Mouse (Mus musculus) limb, embryonic 14.5 days (tissue): Measurements from ENCODE around the gene Pin1. TPM values are rescaled to one million over a fixed set of nuclear protein-coding genes. Genes with fewer than 3 reads are reported as not detected.

ENCODE experiments used
- ATAC-seq: fragments of 200-750 bp; cut with Nextera tagmentation; 2 replicates; pipeline ENCODE4 v1.8.0; 2017; ENCODE audit warnings: low read depth, moderate number of reproducible peaks, moderate TSS enrichment; ENCODE audit not compliant: low FRiP score
- DNase-seq: peaks from one replicate; pipeline ENCODE4 v3.0.0-alpha.2; 2015; ENCODE audit warnings: low spot score
- H3K27ac ChIP-seq: fragments of 300-500 bp; sonication (generic); replicated peaks from 2 replicates; pipeline ENCODE4 v1.5.1; 2014; ENCODE audit warnings: low read depth, mild to moderate bottlenecking, low read length, moderate library complexity, mixed read lengths
- H3K27me3 ChIP-seq: fragments of 300-500 bp; sonication (generic); 2 replicates; pipeline ENCODE4 v1.6.1; 2014; ENCODE audit warnings: low read length, mixed read lengths; ENCODE audit not compliant: control insufficient read depth, insufficient read depth
- H3K36me3 ChIP-seq: fragments of 300-500 bp; sonication (generic); 2 replicates; pipeline ENCODE4 v1.6.1; 2014; ENCODE audit warnings: mild to moderate bottlenecking, low read length, moderate library complexity, mixed read lengths; ENCODE audit not compliant: control insufficient read depth, insufficient read depth
- H3K4me1 ChIP-seq: fragments of 300-500 bp; sonication (generic); 2 replicates; pipeline ENCODE4 v1.6.1; 2014; ENCODE audit warnings: antibody characterized with exemption, low read length, mixed read lengths; ENCODE audit not compliant: control insufficient read depth, insufficient read depth
- H3K4me2 ChIP-seq: fragments of 300-500 bp; sonication (generic); replicated peaks from 2 replicates; pipeline ENCODE4 v1.6.1; 2014; ENCODE audit warnings: low read depth, mild to moderate bottlenecking, low read length, moderate library complexity; ENCODE audit not compliant: severe bottlenecking
- H3K4me3 ChIP-seq: fragments of 300-500 bp; sonication (generic); replicated peaks from 2 replicates; pipeline ENCODE4 v1.5.1; 2014; ENCODE audit warnings: low read length
- H3K9ac ChIP-seq: fragments of 300-500 bp; sonication (generic); 2 replicates; pipeline ENCODE4 v1.6.1; 2014; ENCODE audit warnings: mild to moderate bottlenecking, low read depth, low read length, moderate library complexity; ENCODE audit not compliant: severe bottlenecking
- H3K9me3 ChIP-seq: fragments of 300-500 bp; sonication (generic); 2 replicates; pipeline ENCODE4 v1.6.1; 2016; ENCODE audit warnings: low read length; ENCODE audit not compliant: control insufficient read depth
- POLR2A ChIP-seq: fragments of 200-500 bp; IDR thresholded peaks from 2 replicates; pipeline ENCODE4 v1.8.0; 2012; ENCODE audit warnings: inconsistent platforms, mild to moderate bottlenecking, moderate library complexity, borderline replicate concordance; ENCODE audit not compliant: insufficient read depth, insufficient read length; ENCODE audit errors: extremely low read depth
- WGBS: fragments of 180-500 bp; shearing (Covaris S2); extraction: QIAGEN DNeasy Blood & Tissue Kit; methylation state at CpG from one replicate; pipeline ENCODE4 v1.1.7; 2014; 5-methylcytosine and 5-hydroxymethylcytosine counted together
- polyA plus RNA-seq, 2 experiments: library from polyadenylated mRNA; depleted of rRNA in 1 of 2; stranded (reverse) in 1 of 2; unstranded in 1 of 2; fragments of >200 nt; fragmentation: Nextera tagmentation in 1 of 2; extraction: Ambion mirVana in 1 of 2; gene quantifications; 2 replicates each; pipeline versions ENCODE4 v1.2.1 to v1.2.3; 2012 to 2014

Pin1 gene
- polyA plus RNA-seq, 2 experiments = 28.0 to 47.8 TPM

DNA sequence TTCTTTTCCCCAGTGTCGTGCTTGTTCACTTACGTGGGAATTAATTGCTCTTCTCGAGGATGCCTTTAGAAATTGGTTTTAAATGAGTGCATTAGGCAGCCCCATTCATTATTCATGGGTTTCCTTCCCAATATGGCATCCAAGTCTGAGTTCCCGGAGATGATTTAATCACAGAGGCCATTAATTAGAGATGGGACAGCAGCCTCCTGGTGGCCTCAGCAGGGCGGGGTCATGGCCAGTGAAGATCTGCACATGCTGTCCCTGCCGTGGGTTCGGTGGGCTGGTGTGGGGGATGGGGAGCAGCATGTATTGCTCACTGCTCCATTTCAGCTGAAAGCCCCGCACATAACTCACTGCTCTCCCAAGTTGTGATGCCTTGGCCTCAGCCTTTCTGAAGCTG, 14.0 kb downstream of the Pin1 start:
- Histone ChIP-seq H3K4me2 (no peak overlapping the region), H3K36me3 (peaks cover 35% of the 10 kb centered on the region), H3K27me3 (no peaks in the 10 kb centered on the region), H3K4me3 (no peak overlapping the region), H3K27ac (no peak overlapping the region), H3K4me1 (no peaks in the 10 kb centered on the region), H3K9me3 (no peaks in the 10 kb centered on the region), H3K9ac (no peak overlapping the region)
- DNase-seq (no peak), ATAC-seq (no peak)
- WGBS = 37% methylated on average over 8 of the region's 8 CpGs
- TF ChIP-seq POLR2A = no peak

DNA sequence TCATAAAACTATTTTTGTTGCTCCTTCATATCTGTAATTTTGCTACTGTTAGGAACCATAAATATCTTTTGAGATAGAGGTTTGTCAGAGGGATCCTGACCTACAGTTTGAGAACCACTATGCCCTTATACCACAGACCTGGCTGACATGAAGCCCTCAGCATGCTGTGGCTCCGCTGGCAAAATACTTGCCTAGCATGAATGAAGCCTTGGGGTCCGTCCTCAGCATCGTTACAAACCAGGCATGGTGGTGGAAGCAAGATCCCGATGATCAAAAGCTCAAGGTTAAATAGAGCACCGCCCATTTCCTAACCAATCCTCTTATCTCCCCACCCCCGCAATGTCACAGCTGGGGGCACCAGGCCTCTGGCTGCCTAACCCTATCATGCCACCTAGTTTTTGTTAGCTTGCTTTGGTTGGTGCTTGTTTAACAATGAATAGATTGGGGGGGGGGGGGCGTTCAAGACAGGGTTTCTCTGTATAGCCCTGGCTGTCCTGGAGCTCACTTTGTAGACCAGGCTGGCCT, 14.7 kb downstream of the Pin1 start:
- H3K4me3 ChIP-seq = no peak overlapping the region
- no peak overlapping the region for H3K4me2 ChIP-seq
- no peak for DNase-seq
- H3K9ac ChIP-seq = no peak overlapping the region
- no peaks in the 10 kb centered on the region for H3K9me3 ChIP-seq
- H3K36me3 ChIP-seq = peaks cover 29% of the 10 kb centered on the region
- no peaks in the 10 kb centered on the region for H3K4me1 ChIP-seq
- TF ChIP-seq POLR2A = no peak
- 10% methylated on average over 7 of the region's 7 CpGs for WGBS
- H3K27me3 ChIP-seq = no peaks in the 10 kb centered on the region
- ATAC-seq = no peak
- no peak overlapping the region for H3K27ac ChIP-seq

DNA sequence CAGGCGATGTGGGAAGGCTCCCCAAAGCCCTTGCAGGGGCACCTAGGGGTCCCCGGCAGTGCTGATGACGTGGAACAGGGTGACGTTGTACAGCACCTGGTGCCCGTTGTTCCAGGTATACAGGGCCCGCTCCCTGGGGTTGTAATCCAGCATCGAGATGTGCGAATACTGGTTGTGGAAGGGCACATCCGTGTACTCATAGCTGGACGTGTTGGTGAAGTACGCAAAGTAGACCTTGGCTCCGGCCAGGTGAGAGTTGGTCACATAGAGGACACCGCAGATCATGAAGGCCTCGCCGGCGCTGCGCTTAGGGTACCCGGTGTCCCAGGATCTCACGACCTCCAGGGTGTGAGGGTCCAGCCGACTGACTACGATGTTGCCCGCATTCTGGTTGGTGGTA, 16.2 kb downstream of the Pin1 start:
- Histone ChIP-seq H3K9me3 (no peaks in the 10 kb centered on the region), H3K27ac (no peak overlapping the region), H3K4me3 (no peak overlapping the region), H3K27me3 (no peaks in the 10 kb centered on the region), H3K4me1 (no peaks in the 10 kb centered on the region), H3K4me2 (no peak overlapping the region), H3K9ac (no peak overlapping the region), H3K36me3 (peaks cover 15% of the 10 kb centered on the region)
- no peak for TF ChIP-seq POLR2A
- DNase-seq (no peak), ATAC-seq (no peak)
- WGBS = 91% methylated on average over 22 of the region's 22 CpGs

DNA sequence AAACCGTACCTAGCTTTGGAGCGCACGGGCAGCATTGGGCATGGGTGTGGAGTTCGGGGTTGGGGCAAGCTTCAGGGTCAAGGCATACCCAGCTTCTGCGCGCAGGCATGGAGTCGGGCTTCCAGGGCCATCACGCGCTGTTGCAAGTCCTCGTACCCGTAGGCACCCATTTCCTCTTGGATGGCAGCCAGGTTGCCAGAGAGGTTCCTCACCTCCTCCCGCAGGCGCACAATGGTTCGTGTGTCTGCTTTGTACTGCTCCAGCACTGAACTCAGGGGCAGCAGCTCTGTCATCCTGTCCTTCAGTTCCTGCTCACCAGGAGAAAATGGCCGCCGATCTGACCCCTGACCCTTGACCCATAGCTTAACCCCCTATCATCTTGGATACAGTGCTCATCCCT, 20.2 kb downstream of the Pin1 start:
- 82% methylated on average over 16 of the region's 16 CpGs for WGBS
- H3K27ac ChIP-seq = no peak overlapping the region
- H3K9me3 ChIP-seq = no peaks in the 10 kb centered on the region
- H3K4me2 ChIP-seq = no peak overlapping the region
- H3K4me1 ChIP-seq = no peaks in the 10 kb centered on the region
- no peak overlapping the region for H3K4me3 ChIP-seq
- no peak for ATAC-seq
- H3K27me3 ChIP-seq = no peaks in the 10 kb centered on the region
- DNase-seq = no peak
- no peak for TF ChIP-seq POLR2A
- H3K9ac ChIP-seq = no peak overlapping the region
- no peaks in the 10 kb centered on the region for H3K36me3 ChIP-seq

DNA sequence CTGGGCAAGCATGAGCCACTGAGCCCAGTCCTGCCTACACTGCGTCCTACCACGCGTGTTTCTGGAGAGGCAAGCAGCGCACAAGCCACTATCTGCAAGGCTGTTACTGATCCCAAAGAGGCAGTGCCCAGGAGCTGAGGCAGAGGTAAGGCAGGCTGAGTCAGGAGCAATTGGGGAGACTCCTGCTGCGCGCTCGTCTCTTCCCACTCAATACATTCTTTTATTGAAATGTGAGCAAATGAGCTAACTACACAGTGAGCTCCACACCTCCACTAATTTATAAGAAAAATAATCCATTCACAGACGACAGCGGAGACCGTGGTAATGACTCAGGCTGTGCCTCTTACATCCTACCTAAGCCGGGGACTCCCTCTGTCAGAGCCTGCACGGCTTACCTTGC, 26.0 kb downstream of the Pin1 start:
- Histone ChIP-seq H3K27me3 (no peaks in the 10 kb centered on the region), H3K4me3 (no peak overlapping the region), H3K9me3 (no peaks in the 10 kb centered on the region), H3K4me1 (no peaks in the 10 kb centered on the region), H3K4me2 (no peak overlapping the region), H3K36me3 (no peaks in the 10 kb centered on the region), H3K27ac (no peak overlapping the region), H3K9ac (no peak overlapping the region)
- no peak for TF ChIP-seq POLR2A
- WGBS = 87% methylated on average over 12 of the region's 12 CpGs
- DNase-seq (no peak), ATAC-seq (no peak)

DNA sequence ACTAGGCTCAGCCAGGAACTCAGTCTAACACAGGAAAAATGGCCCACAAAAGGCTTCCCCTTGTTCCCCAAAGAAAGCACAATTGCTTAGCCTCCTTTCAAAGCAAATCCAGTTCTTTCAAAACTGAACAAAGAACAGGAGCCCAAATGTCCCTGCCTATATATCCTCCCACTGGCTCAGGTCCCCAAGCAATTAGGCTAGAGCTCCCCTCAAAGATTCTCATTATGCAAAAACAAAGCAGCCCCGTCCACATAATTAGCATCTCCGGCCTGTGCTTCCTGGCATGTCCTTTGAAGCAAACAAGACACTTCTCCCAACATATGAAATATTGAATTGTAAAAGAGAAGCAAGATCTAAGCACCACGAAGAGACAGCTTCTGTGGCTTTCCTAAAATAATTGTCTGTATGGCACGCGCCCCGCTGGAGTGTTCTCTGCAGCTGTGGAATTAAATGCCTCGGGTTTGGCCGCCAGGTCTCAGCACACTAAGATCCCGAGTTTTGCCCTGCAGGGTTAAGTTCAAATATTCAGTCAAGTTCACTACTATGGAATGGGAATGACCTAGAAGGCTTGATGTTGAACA, 28.6 kb downstream of the Pin1 start:
- H3K9ac ChIP-seq = no peak overlapping the region
- 83% methylated on average over 9 of the region's 9 CpGs for whole genome bisulfite sequencing
- ATAC-seq = no peak
- no peaks in the 10 kb centered on the region for H3K27me3 ChIP-seq
- no peak for TF ChIP-seq POLR2A
- no peak overlapping the region for H3K4me3 ChIP-seq
- DNase-seq = no peak
- no peak overlapping the region for H3K4me2 ChIP-seq
- no peak overlapping the region for H3K27ac ChIP-seq
- H3K4me1 ChIP-seq = no peaks in the 10 kb centered on the region
- no peaks in the 10 kb centered on the region for H3K36me3 ChIP-seq
- H3K9me3 ChIP-seq = no peaks in the 10 kb centered on the region
